Mouse (Mus musculus): ENCODE data around the gene Arpp21.

GRCm38 (mm10) chr9:112234505-112235024 lies 1.2 kb downstream of the Arpp21 start:
- TF ChIP-seq USF1 (IDR thresholded peaks at IDR 0.05; ENCODE audit: low read depth) = no peak
- TF ChIP-seq POLR2A (IDR thresholded peaks at IDR 0.05; ENCODE audit: insufficient read length, low read depth) = peak; percentile 24
- no peak for TF ChIP-seq MAX (IDR thresholded peaks at IDR 0.05; ENCODE audit: low read depth)
- no peak for TF ChIP-seq MYOG (IDR thresholded peaks at IDR 0.05; ENCODE audit: control insufficient read depth in 1 of 3, insufficient read depth in 1 of 3, insufficient read length in 2 of 3, low read depth in 2 of 3)
